Mouse (Mus musculus): ENCODE measurements around the gene Lhx2. TPM values are rescaled to one million over a fixed set of nuclear protein-coding genes. Genes with fewer than 3 reads are reported as not detected.

Lhx2 gene
- polyA plus RNA-seq, 1 experiment from 2014 or later, result not detected

DNA sequence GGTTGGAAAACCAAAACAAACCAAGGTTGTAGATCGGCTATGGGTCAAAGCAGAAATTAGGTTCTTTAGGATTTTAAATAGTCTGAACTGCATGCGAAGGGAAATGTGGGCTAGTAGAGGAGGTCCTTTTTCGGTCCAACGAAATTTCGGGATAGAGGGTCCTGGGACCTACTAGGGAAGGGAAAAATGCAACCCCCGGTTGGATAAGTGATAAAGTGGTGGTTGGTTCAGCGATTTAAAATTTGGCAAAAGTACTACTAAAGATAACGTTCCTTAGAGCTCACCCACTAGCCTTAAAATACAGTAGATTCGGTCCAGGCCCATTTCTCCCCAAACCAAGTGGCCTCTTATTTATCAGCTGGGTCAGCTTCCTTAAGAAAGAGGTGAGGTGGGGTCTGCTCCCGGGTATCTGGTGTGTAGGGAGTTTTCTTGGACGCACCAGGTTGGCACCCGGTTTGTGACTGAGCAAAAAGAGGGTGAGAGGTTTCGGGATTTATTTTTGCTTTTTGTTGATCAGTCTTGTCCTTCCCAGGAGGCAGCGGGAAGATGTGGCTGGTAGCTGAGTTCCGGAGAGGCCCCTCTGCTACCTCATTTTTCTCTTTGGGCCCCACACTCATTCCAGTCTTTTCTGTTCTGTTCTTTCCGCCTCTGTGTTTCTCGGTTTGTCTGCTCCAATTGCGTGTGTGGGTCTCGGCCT is 16.8 kb downstream of the Lhx2 start:
- H3K9me3 ChIP-seq, result no peaks in the 10 kb centered on the region
- H3K4me3 ChIP-seq, result no peak overlapping the region
- ATAC-seq (ENCODE audit: borderline replicate concordance, extremely low read depth, low FRiP score, low TSS enrichment), result no peak
- no peak overlapping the region for H3K9ac ChIP-seq
- 2% methylated on average over 19 of the region's 19 CpGs for WGBS
- H3K4me1 ChIP-seq, result peaks cover 24% of the 10 kb centered on the region
- no peak overlapping the region for H3K27ac ChIP-seq
- H3K4me2 ChIP-seq, result peak overlapping the region; percentile 32; the same call in 1 of the 2 replicates
- peaks cover 100% of the 10 kb centered on the region for H3K27me3 ChIP-seq
- H3K36me3 ChIP-seq, result no peaks in the 10 kb centered on the region

DNA sequence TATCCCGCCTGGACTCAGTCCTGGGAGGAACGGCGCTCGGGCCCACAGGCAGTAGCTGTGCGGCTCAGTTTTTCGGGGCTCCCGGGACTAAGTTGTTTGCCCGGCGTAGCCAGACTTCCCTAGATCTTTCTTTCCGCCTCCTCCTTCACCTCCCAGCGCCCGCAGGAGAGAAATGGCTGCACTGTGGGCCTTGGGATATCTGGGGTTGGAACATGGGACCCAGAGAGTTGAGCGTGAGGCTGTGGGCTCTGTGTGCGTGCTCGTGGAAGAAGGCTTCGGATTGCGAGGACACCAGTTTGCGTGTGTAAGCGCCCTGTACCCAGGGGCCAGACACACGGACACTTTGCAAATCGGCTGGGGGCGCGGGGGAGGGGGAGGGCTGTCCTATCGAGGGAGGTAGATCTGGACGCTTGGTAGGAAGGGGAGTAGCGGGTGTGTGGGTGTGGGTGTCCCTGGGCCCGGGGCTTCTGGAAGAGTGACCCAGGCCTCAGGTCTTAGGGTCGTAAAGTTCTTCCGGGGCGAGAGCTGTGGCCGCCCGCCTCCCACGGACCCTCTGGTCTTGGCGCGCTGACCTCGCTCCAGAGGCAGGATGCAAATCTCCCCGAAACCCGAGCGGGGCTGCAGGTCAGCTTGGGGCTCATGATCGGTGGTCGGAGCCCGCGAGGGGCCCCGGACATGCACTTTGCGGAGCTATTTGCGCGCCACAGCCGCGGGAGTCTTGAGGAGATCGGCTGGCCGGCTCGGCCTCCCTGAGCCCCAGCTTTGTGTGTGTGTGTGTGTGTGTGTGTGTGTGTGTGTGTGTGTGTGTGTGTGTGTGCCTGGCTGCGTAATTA is 17.6 kb downstream of the Lhx2 start:
- peak overlapping the region; percentile 32 for H3K4me2 ChIP-seq
- peaks cover 16% of the 10 kb centered on the region for H3K4me1 ChIP-seq
- ATAC-seq (ENCODE audit: borderline replicate concordance, extremely low read depth, low FRiP score, low TSS enrichment), result no peak
- H3K9me3 ChIP-seq, result no peaks in the 10 kb centered on the region
- no peak overlapping the region for H3K9ac ChIP-seq
- no peak overlapping the region for H3K27ac ChIP-seq
- 0 out of 2 replicates have a peak overlapping the region, but pooled peaks have one; percentile 4 for H3K4me3 ChIP-seq
- 3% methylated on average over 53 of the region's 53 CpGs for WGBS
- H3K27me3 ChIP-seq, result peaks cover 100% of the 10 kb centered on the region
- H3K36me3 ChIP-seq, result no peaks in the 10 kb centered on the region

DNA sequence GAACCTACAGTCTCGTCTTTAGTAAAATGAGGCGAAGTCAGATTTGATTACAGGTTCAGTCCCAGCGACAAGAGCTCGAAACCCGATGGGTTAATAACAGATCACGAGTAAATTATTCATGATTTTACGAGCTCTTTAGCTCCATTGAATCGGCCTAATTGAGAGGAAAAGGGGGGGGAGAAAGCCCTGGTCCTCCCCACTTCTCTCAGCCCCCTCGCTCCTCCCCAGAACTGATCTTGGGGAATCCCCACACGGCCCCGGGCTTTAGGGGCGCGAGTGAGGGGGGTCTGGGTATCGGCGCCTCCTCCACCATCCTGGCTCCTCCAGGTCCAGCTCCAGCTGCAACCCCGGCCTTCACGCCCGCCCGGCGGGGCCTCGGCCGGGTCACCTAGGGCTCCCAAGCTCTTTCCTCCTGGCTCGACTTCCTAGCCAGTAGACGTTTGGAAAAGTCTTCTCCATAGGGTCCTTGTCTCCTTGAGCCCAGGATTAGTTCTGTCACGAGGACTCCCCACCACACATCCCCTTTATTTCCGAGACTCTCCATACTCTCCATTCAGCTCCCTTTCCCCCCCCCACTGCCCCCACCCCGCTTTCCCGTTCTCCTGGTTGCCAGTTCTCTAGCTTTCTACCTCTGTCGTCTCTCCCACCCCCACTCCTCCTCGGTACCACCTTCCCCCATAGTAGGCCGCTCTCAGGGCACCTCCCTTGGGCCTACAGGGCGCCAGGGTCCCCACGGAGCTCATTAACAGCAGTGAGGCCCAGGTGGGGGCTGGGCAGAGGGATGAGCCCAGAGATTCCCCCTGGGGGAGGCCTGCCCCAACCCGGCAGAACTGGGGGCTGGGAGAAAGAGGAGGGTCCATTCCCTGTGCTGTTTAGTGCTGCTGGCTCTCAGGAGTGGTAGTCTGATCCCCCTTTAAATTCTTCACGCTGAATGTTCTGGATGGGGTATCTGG is 18.5 kb downstream of the Lhx2 start:
- H3K4me3 ChIP-seq, result no peak overlapping the region

DNA sequence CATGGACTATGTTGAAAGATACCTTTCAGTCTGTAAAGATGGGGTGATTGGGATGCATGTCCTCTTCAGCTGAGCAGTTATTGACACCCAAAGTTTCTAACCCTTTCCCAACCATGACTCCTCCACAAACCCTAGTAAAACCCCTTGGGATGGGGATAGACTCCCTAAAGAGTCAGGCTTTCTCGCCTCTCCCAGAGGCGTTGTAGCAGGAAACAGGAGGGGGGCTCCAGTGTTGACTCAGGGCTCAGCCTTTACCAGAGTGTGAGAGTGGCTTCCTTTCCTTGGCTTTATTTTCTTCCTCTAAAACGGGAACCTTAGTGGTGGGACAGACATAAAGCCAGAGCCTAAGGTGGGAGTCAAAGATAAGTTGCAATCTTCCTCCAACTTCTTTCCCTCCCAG is 19.5 kb downstream of the Lhx2 start:
- peaks cover 100% of the 10 kb centered on the region for H3K27me3 ChIP-seq
- peaks cover 14% of the 10 kb centered on the region for H3K4me1 ChIP-seq
- WGBS, result 8% methylated on average over 3 of the region's 3 CpGs
- no peak overlapping the region for H3K9ac ChIP-seq
- no peak for ATAC-seq (ENCODE audit: borderline replicate concordance, extremely low read depth, low FRiP score, low TSS enrichment)
- no peak overlapping the region for H3K4me3 ChIP-seq
- H3K36me3 ChIP-seq, result no peaks in the 10 kb centered on the region
- H3K27ac ChIP-seq, result no peak overlapping the region
- no peak overlapping the region for H3K4me2 ChIP-seq
- H3K9me3 ChIP-seq, result no peaks in the 10 kb centered on the region

More for the DNA sequence above, 18.5 kb downstream of the Lhx2 start:
- Histone ChIP-seq H3K27me3 (peaks cover 100% of the 10 kb centered on the region), H3K9ac (no peak overlapping the region), H3K27ac (no peak overlapping the region), H3K4me2 (no peak overlapping the region), H3K36me3 (no peaks in the 10 kb centered on the region), H3K4me1 (peaks cover 14% of the 10 kb centered on the region), H3K9me3 (no peaks in the 10 kb centered on the region)
- no peak for ATAC-seq (ENCODE audit: borderline replicate concordance, extremely low read depth, low FRiP score, low TSS enrichment)
- WGBS, result 2% methylated on average over 35 of the region's 35 CpGs

DNA sequence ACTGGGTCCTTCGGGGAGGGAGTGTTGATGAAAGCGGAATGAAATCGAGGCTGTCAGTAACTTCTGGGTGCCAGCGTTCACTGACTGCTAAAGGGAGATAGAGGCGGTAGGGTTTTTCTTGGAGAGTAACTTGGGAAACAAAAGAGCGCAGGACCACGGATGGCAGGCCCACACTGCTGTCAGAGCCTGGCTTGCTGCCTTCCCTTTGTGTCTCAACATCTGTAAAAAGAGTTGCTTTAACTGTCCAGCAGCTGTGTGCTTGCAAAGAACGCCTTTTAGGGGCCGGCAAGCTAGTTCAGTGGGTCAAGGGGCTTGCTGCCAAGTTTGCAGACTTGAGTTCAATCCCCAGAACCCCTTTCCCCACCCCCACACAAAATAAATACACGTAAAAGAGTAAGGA is 20.1 kb downstream of the Lhx2 start:
- Histone ChIP-seq H3K4me2 (no peak overlapping the region), H3K4me1 (peaks cover 14% of the 10 kb centered on the region), H3K36me3 (no peaks in the 10 kb centered on the region), H3K27ac (no peak overlapping the region), H3K4me3 (no peak overlapping the region), H3K27me3 (peaks cover 100% of the 10 kb centered on the region), H3K9me3 (no peaks in the 10 kb centered on the region), H3K9ac (no peak overlapping the region)
- ATAC-seq (ENCODE audit: borderline replicate concordance, extremely low read depth, low FRiP score, low TSS enrichment), result 0 out of 2 replicates have a peak, but pooled peaks have one; percentile 46
- 0% methylated on average over 10 of the region's 10 CpGs for WGBS

DNA sequence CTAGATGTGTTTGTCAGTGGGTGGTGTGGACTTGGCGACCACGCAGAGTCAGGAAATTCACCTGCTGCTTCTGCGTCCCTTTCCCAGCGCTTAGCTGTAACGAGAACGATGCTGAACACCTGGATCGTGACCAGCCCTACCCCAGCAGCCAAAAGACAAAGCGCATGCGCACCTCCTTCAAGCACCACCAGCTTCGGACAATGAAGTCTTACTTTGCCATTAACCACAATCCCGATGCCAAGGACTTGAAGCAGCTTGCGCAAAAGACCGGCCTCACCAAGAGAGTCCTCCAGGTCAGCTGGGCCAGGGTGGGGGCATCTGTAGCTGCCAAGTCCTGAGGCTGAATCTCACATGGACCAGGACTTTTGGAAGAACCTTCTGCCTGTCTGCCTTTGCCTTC is 20.7 kb downstream of the Lhx2 start:
- 6% methylated on average over 13 of the region's 13 CpGs for WGBS
- Histone ChIP-seq H3K4me1 (peaks cover 14% of the 10 kb centered on the region), H3K9me3 (no peaks in the 10 kb centered on the region), H3K4me2 (no peak overlapping the region), H3K27ac (no peak overlapping the region), H3K27me3 (peaks cover 99% of the 10 kb centered on the region), H3K36me3 (no peaks in the 10 kb centered on the region), H3K9ac (no peak overlapping the region), H3K4me3 (no peak overlapping the region)
- no peak for ATAC-seq (ENCODE audit: borderline replicate concordance, extremely low read depth, low FRiP score, low TSS enrichment)

DNA sequence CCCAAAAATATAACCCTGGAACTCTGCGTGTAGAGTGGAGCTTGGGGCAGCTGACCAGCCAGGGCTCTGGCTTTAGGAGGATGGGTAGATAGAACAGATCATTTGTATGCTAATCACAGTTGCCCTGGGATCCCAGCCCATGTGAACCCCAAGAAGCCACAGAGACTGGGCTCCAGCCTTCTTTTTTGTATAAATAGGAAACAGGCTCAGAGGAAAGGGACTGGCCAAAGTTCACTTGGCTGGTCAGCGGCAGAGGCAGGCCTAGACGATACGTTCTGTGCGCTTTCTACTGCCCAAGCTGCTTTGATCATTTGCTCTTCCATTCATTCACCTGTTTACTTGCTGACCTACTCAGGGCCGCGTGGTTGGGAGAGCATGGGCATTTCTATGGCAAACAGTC is 27.1 kb downstream of the Lhx2 start:
- Histone ChIP-seq H3K4me3 (no peak overlapping the region), H3K36me3 (no peaks in the 10 kb centered on the region), H3K4me1 (0 out of 2 replicates have a peak, but pooled peaks cover 4% of the 10 kb centered on the region), H3K27me3 (peaks cover 95% of the 10 kb centered on the region), H3K9me3 (no peaks in the 10 kb centered on the region), H3K4me2 (no peak overlapping the region), H3K9ac (no peak overlapping the region), H3K27ac (no peak overlapping the region)
- no peak for ATAC-seq (ENCODE audit: borderline replicate concordance, extremely low read depth, low FRiP score, low TSS enrichment)
- 48% methylated on average over 7 of the region's 7 CpGs for WGBS

DNA sequence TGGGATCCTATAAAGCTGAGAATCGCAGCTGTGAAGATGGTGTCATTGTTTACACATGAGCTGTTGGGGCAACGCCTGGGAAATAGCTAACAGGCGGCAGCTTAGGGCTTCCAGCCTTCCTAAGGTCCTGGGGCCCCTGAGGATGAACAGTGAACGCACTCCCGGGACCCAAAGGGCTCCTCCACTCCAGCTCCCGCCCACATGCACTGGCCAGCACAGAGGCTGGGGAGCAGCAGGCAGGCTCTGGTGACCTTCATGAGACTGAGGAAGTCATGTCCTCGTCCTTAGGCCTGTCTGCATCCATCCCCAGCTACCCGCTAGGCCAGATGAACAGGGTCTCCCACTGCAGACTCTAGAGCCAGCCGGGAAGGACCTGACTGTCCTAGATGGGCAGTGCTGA is 27.9 kb downstream of the Lhx2 start:
- no peak for ATAC-seq (ENCODE audit: borderline replicate concordance, extremely low read depth, low FRiP score, low TSS enrichment)
- no peak overlapping the region for H3K9ac ChIP-seq
- 0 out of 2 replicates have a peak, but pooled peaks cover 4% of the 10 kb centered on the region for H3K4me1 ChIP-seq
- no peaks in the 10 kb centered on the region for H3K9me3 ChIP-seq
- peaks cover 95% of the 10 kb centered on the region for H3K27me3 ChIP-seq
- H3K27ac ChIP-seq, result no peak overlapping the region
- WGBS, result 9% methylated on average over 9 of the region's 9 CpGs
- no peaks in the 10 kb centered on the region for H3K36me3 ChIP-seq
- no peak overlapping the region for H3K4me3 ChIP-seq
- no peak overlapping the region for H3K4me2 ChIP-seq

DNA sequence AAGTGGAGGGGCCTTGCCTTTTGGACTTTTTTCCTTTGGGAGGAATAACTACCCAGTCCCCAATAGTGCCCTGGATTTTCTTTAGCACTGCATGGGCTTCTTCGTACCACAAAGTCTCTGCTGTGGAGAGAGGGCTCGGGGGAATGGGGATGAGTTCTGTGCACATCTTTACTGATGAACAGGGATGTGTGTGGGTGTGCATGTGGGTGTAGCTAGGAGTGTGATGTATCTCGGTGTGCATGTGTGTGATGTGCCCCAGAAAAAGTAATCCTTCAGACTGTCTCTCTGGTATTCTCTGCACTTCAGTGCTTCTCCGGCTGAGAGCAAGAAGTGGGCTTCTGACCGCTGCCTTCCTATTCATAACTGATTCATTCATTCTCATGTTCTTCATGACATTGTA is 28.8 kb downstream of the Lhx2 start:
- Histone ChIP-seq H3K27me3 (peaks cover 94% of the 10 kb centered on the region), H3K27ac (no peak overlapping the region), H3K4me3 (no peak overlapping the region), H3K36me3 (no peaks in the 10 kb centered on the region), H3K4me1 (0 out of 2 replicates have a peak, but pooled peaks cover 4% of the 10 kb centered on the region), H3K9me3 (no peaks in the 10 kb centered on the region), H3K9ac (no peak overlapping the region), H3K4me2 (no peak overlapping the region)
- no peak for ATAC-seq (ENCODE audit: borderline replicate concordance, extremely low read depth, low FRiP score, low TSS enrichment)
- 60% methylated on average over 5 of the region's 5 CpGs for WGBS

DNA sequence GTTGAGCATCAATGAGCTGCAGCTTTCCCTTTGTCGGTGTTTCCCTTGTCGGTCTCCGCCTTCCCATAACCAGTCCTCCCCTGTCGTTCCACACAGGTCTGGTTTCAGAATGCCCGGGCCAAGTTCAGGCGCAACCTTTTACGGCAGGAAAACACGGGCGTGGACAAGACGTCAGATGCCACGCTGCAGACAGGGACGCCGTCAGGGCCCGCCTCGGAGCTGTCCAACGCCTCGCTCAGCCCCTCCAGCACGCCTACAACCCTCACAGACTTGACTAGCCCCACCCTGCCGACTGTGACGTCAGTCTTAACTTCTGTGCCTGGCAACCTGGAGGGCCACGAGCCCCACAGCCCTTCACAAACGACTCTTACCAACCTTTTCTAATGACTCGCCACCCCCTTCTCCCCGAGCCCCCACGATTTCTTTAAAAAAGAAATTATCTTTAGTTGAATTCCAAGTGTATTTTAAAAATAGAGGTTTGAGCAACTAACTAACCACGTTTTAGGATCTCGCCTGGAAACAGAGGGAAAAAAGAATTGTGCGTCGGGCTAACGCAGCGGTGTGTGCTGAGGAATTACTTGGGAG is 29.8 kb downstream of the Lhx2 start:
- 4% methylated on average over 31 of the region's 31 CpGs for WGBS
- peak overlapping the region; percentile 27 for H3K4me3 ChIP-seq
- peaks cover 92% of the 10 kb centered on the region for H3K27me3 ChIP-seq
- 0 out of 2 replicates have a peak, but pooled peaks cover 4% of the 10 kb centered on the region for H3K4me1 ChIP-seq
- H3K9me3 ChIP-seq, result no peaks in the 10 kb centered on the region
- no peak overlapping the region for H3K27ac ChIP-seq
- no peak overlapping the region for H3K9ac ChIP-seq
- peak overlapping the region; percentile 50 for H3K4me2 ChIP-seq
- ATAC-seq (ENCODE audit: borderline replicate concordance, extremely low read depth, low FRiP score, low TSS enrichment), result peak; percentile 84; the same call in 1 of the 2 replicates
- H3K36me3 ChIP-seq, result no peaks in the 10 kb centered on the region
